Mouse (Mus musculus): ENCODE results near the gene Pik3c2b.

Gene Pik3c2b

GRCm38 (mm10) chr1:133073327-133073856 is 27.9 kb downstream of the Pik3c2b start:
- DNase-seq, result peak; percentile 48 to 67

- DNase-seq, result no peak
These were observed 29.1 kb downstream of the Pik3c2b start for GRCm38 (mm10) chr1:133074541-133074940.

GRCm38 (mm10) chr1:133075651-133076400 is 30.4 kb downstream of the Pik3c2b start:
- no peak for DNase-seq

- no peak for DNase-seq
These were observed 31.4 kb downstream of the Pik3c2b start for GRCm38 (mm10) chr1:133076681-133077514.

GRCm38 (mm10) chr1:133077606-133078337 is 32.3 kb downstream of the Pik3c2b start:
- DNase-seq, result no peak

- DNase-seq, result no peak
These were observed 32.9 kb downstream of the Pik3c2b start for GRCm38 (mm10) chr1:133078338-133078727.

- no peak for DNase-seq
These were observed 34.0 kb downstream of the Pik3c2b start for GRCm38 (mm10) chr1:133079509-133079908.

GRCm38 (mm10) chr1:133080079-133080561 is 34.7 kb downstream of the Pik3c2b start:
- DNase-seq, result no peak

GRCm38 (mm10) chr1:133080717-133081116 is 35.2 kb downstream of the Pik3c2b start:
- no peak for DNase-seq

GRCm38 (mm10) chr1:133083003-133083546 is 37.6 kb downstream of the Pik3c2b start:
- no peak for DNase-seq

- peak; percentile 46 to 48 for DNase-seq
These were observed 38.6 kb downstream of the Pik3c2b start for GRCm38 (mm10) chr1:133083942-133084625.

- DNase-seq, result peak in 1 of 2 experiments; percentile 15
These were observed 39.4 kb downstream of the Pik3c2b start for GRCm38 (mm10) chr1:133084708-133085416.

- DNase-seq, result peak; percentile 61 to 78
These were observed 39.9 kb downstream of the Pik3c2b start for GRCm38 (mm10) chr1:133085417-133085742.

GRCm38 (mm10) chr1:133086804-133087203 is 41.3 kb downstream of the Pik3c2b start:
- DNase-seq, result no peak

GRCm38 (mm10) chr1:133087206-133087905 is 41.9 kb downstream of the Pik3c2b start:
- peak; percentile 66 to 81 for DNase-seq

GRCm38 (mm10) chr1:133088196-133088595 is 42.7 kb downstream of the Pik3c2b start:
- DNase-seq, result no peak

- no peak for DNase-seq
These were observed 43.9 kb downstream of the Pik3c2b start for GRCm38 (mm10) chr1:133089415-133089814.

GRCm38 (mm10) chr1:133090641-133091040 is 45.2 kb downstream of the Pik3c2b start:
- peak; percentile 75 to 85 for DNase-seq

- no peak for DNase-seq
These were observed 46.0 kb downstream of the Pik3c2b start for GRCm38 (mm10) chr1:133091483-133091882.

GRCm38 (mm10) chr1:133093719-133094118 is 48.3 kb downstream of the Pik3c2b start:
- no peak for DNase-seq
